Mouse (Mus musculus) left cerebral cortex, adult 11 months (tissue): ENCODE results near the gene Olfr1251.
"Not testable (repeated sequence)": the region's sequence is repeated elsewhere in the genome, so short reads cannot be mapped to it uniquely, and the experiment has no call there.

ENCODE experiments used
- DNase-seq: peaks from one replicate; pipeline ENCODE4 v3.0.0; 2022; ENCODE audit warnings: low spot score

Gene Olfr1251

DNA sequence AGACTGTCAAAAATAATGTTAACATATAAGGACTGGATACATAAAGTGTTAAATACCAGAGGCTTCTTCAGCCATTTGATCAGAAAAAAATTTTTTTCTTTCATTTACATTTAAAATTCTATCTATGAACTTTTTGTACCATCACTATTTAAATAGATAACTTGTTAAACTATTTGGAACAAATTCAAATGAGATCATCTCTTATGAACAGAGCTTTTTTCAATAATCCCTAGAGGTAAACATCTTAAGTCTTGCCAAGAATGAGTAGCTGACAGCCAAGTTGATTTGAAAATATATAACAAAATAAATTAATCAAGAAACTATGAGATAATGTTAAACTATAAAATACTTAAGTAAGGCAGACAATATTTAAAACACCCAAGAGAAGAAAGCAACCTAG is at the start of gene Olfr1251:
Gene Olfr1251 (minus strand): TSS at position 101 of the 400 bp plus-strand sequence.
- no peak for DNase-seq

DNA sequence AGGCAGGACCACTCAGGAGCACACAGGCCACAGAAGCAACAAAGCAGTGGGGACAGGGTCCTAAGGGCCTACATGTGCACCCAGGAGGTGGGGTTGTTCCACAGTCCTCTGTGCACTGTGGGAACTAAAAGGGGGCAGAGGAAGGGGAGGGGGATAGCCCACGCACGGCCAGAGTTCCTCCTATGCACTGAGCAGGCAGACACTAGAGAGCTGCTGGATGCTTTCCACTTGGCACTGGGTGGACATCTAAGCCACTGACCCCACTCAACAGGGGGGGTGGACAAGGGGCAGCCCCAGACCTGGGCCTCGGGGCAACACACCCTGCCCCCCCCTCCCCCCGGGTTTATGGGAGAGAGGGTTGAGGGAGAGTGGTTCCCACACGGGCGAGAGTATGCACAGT is 20.2 kb upstream of the Olfr1251 start:
- DNase-seq, result no peak

DNA sequence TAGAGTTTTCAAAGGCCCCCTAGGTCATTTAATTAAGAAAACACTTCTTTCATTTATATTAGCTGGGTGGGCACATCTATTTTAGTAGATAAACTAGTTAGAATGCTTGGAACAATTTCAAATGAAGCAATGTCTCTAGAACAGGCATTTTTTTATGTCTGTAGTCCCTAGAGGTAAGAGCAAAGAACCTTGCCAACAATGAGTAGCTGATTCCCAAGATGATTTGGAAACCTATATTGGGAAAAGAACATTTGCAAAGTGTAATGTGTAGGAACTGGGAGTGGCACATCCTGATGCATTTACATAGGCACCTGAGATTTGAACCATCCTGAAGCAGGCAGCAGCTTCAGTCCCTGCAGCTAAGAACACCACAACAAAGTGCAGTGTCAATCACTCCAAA is 10.4 kb downstream of the Olfr1251 start, which contains the start of gene Olfr1250:
Gene Olfr1250 (minus strand): TSS at position 101 of the 400 bp plus-strand sequence.
- DNase-seq, result no peak

DNA sequence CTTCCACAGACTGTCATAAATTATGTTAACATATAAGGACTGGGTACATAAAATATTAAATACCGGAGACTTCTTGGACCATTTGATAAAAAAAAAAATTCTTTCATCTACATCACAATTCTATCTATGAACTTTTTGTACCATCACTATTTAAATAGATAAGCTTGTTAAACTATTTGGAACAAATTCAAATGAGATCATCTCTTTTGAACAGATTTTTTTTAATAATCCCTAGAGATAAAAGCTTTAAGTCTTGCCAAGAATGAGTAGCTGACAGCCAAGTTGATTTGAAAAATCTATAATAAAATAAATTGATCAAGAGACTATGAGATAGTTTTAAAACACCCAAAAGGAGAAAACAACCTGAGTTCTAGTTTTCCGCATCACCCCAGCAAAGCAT is 36.9 kb downstream of the Olfr1251 start, which contains the start of gene Olfr1249:
Gene Olfr1249 (minus strand): TSS at position 101 of the 400 bp plus-strand sequence.
- no peak for DNase-seq

DNA sequence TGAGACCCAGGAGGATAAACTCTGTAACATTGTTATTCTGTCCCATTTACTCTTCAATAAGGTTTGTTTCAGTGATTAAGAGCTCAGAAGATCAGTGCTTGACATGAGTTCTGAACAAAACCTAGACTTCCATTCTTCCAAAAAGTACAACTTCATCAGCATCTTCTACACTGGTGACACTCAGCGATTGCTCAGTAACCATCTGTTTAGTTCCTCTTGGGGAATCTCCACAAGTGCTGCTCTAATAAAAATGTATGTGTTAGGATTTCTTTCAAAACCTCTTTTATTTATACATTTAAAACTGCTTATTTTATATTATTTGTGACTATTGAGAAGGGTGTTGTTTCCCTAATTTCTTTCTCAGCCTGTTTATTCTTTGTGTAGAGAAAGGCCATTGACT is 53.6 kb downstream of the Olfr1251 start, which contains the start of gene Olfr1248:
Gene Olfr1248 (minus strand): TSS at position 101 of the 400 bp plus-strand sequence.
- DNase-seq, result not testable (repeated sequence)
